Mouse (Mus musculus): ENCODE measurements around the gene Fuz. TPM values are rescaled to one million over a fixed set of nuclear protein-coding genes. Genes with fewer than 3 reads are reported as not detected.
"Not testable (repeated sequence)": the region's sequence is repeated elsewhere in the genome, so short reads cannot be mapped to it uniquely, and the experiment has no call there.

Gene Fuz
- total and polyA plus RNA-seq, 2 experiments from 2014 or later, result 16.6 to 22.3 TPM

DNA sequence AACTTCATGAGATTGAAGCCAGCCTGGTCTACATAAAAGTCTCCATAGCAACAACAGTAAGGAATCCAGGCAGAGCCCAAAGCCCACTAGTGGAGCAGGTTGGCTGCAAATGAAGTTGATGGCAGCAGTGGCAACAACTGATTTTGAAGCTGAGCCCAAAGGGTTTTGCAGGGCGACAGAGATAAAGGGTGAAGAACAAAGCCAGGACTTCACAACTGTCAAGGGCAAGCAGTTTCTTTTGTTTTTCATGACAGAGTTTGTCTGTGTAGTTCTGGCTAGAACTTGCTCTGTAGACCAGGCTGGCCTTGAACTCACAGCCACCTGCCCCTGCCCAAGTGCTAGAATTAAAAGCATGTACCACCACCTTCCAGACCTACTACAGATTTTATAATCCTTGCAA, 24.7 kb upstream of the Fuz start:
- Histone ChIP-seq H3K27me3 (ENCODE audit: insufficient read depth, low read length) (no peaks in the 10 kb centered on the region), H3K27ac (ENCODE audit: low read depth, low read length) (no peak overlapping the region), H3K4me2 (ENCODE audit: low read depth) (no peak overlapping the region), H3K9me3 (ENCODE audit: low read length) (no peaks in the 10 kb centered on the region), H3K9ac (no peak overlapping the region), H3K4me3 (ENCODE audit: low read depth, low read length) (no peak overlapping the region), H3K36me3 (ENCODE audit: insufficient read depth) (peaks cover 7% of the 10 kb centered on the region), H3K4me1 (ENCODE audit: insufficient read depth) (peaks cover 18% of the 10 kb centered on the region)
- ATAC-seq (no peak), DNase-seq (no peak)
- no peak for TF ChIP-seq CTCF (IDR thresholded peaks at IDR 0.05; ENCODE audit: low read depth)
- 11% methylated on average over 1 of the region's 1 CpGs for WGBS

DNA sequence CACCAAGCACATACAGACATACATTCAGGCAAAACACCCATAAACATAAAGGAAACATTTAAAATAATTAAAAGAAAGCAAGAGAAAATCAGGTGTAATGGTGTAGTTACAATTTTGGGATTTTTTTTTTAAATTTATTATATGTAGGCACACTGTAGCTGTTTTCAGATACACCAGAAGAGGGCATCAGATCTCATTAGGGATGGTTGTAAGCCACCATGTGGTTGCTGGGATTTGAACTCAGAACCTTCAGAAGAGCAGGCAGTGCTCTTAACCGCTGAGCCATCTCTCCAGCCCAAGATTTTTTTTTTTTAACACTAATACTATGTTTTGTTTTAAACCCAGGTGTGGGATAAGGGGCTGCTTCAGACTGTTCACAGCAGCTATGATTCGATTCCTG, 24.1 kb upstream of the Fuz start:
- not testable (repeated sequence) for H3K9me3 ChIP-seq (ENCODE audit: low read length); H3K27ac ChIP-seq (ENCODE audit: low read depth, low read length); H3K4me2 ChIP-seq (ENCODE audit: low read depth); H3K4me3 ChIP-seq (ENCODE audit: low read depth, low read length); H3K9ac ChIP-seq; H3K27me3 ChIP-seq (ENCODE audit: insufficient read depth, low read length); ATAC-seq; DNase-seq
- TF ChIP-seq CTCF (IDR thresholded peaks at IDR 0.05; ENCODE audit: low read depth), result 0 out of 2 replicates have a peak, but pooled peaks have one; percentile 16
- peaks cover 18% of the 10 kb centered on the region for H3K4me1 ChIP-seq (ENCODE audit: insufficient read depth)
- peaks cover 12% of the 10 kb centered on the region for H3K36me3 ChIP-seq (ENCODE audit: insufficient read depth)
- 96% methylated on average over 2 of the region's 2 CpGs for WGBS

DNA sequence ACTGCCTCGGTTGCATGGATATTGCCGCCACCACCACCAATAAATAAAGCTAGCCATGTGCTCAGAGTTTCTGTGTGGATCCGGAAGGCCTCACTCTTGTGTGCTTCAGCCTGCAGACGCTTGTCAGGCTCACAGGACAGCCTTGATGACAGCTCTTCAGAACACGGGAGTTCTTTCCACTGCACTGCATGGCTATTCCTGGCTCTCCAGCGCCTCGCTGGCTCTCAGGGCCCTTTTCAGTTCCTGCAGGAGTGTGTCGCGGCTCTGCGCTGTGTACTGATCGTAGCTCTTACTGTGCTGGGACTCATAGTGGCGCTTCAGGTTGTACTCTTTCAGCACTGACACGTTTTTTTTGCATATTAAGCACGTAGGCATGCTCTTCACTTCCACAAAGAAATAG, 18.0 kb upstream of the Fuz start:
- 81% methylated on average over 14 of the region's 14 CpGs for whole genome bisulfite sequencing

DNA sequence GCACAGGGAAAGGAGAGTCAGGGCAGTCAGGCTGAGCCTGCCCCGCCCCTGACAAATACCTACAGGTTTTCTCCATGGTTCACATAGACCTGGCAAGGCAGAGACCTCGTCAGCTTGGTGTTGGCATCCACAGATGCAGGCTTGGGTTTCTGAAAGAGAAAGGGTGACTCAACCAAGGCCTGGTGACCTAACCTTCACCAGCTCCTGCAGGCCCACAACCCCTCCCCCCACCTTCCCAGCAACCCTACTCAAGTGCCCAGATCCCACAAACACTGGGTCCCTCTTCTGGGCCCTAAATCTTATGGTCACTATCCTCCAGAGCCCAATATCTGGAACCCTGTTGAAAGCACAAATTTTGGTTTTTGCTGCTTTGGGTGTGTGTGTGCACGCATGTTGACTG, 12.8 kb upstream of the Fuz start:
- no peak for TF ChIP-seq CTCF (IDR thresholded peaks at IDR 0.05; ENCODE audit: low read depth)
- ATAC-seq (no peak), DNase-seq (no peak)
- H3K4me3 ChIP-seq (ENCODE audit: low read depth, low read length), result no peak overlapping the region
- peaks cover 86% of the 10 kb centered on the region for H3K36me3 ChIP-seq (ENCODE audit: insufficient read depth)
- no peak overlapping the region for H3K9ac ChIP-seq
- H3K27ac ChIP-seq (ENCODE audit: low read depth, low read length), result no peak overlapping the region
- H3K4me2 ChIP-seq (ENCODE audit: low read depth), result no peak overlapping the region
- H3K4me1 ChIP-seq (ENCODE audit: insufficient read depth), result no peaks in the 10 kb centered on the region
- WGBS, result 96% methylated on average over 3 of the region's 3 CpGs
- no peaks in the 10 kb centered on the region for H3K27me3 ChIP-seq (ENCODE audit: insufficient read depth, low read length)
- H3K9me3 ChIP-seq (ENCODE audit: low read length), result no peaks in the 10 kb centered on the region

More for the DNA sequence above, 18.0 kb upstream of the Fuz start:
- no peak overlapping the region for H3K27ac ChIP-seq (ENCODE audit: low read depth, low read length)
- no peak for ATAC-seq
- H3K36me3 ChIP-seq (ENCODE audit: insufficient read depth), result peaks cover 70% of the 10 kb centered on the region
- H3K9me3 ChIP-seq (ENCODE audit: low read length), result no peaks in the 10 kb centered on the region
- H3K4me1 ChIP-seq (ENCODE audit: insufficient read depth), result no peaks in the 10 kb centered on the region
- DNase-seq, result no peak
- H3K4me2 ChIP-seq (ENCODE audit: low read depth), result no peak overlapping the region
- H3K4me3 ChIP-seq (ENCODE audit: low read depth, low read length), result no peak overlapping the region
- H3K9ac ChIP-seq, result no peak overlapping the region
- no peaks in the 10 kb centered on the region for H3K27me3 ChIP-seq (ENCODE audit: insufficient read depth, low read length)
- TF ChIP-seq CTCF (IDR thresholded peaks at IDR 0.05; ENCODE audit: low read depth), result no peak

DNA sequence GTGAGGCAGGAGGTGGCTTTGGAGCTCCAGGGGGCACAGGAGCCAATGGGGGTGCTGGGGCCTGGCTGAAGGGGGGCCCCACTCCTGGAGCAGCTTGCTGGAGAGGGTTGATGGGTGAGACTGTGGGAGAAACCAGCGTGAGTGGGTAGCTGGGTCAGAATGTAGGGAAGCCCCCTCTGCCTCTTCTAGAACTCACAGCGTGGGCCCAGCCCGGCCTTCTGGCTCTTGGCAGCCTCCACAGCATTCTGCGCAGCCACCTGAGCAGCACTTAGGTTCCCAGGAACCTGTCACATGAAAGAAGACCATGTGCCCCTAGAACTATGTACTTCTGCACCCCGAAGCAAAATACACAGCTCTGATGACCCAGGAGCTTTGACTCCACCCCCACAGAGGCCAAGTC, 11.2 kb upstream of the Fuz start:
- WGBS, result 98% methylated on average over 5 of the region's 5 CpGs
- Histone ChIP-seq H3K4me2 (ENCODE audit: low read depth) (no peak overlapping the region), H3K36me3 (ENCODE audit: insufficient read depth) (peaks cover 78% of the 10 kb centered on the region), H3K27me3 (ENCODE audit: insufficient read depth, low read length) (no peaks in the 10 kb centered on the region), H3K4me3 (ENCODE audit: low read depth, low read length) (no peak overlapping the region), H3K9me3 (ENCODE audit: low read length) (no peaks in the 10 kb centered on the region), H3K4me1 (ENCODE audit: insufficient read depth) (no peaks in the 10 kb centered on the region), H3K9ac (no peak overlapping the region), H3K27ac (ENCODE audit: low read depth, low read length) (no peak overlapping the region)
- TF ChIP-seq CTCF (IDR thresholded peaks at IDR 0.05; ENCODE audit: low read depth), result no peak
- DNase-seq (no peak), ATAC-seq (no peak)

DNA sequence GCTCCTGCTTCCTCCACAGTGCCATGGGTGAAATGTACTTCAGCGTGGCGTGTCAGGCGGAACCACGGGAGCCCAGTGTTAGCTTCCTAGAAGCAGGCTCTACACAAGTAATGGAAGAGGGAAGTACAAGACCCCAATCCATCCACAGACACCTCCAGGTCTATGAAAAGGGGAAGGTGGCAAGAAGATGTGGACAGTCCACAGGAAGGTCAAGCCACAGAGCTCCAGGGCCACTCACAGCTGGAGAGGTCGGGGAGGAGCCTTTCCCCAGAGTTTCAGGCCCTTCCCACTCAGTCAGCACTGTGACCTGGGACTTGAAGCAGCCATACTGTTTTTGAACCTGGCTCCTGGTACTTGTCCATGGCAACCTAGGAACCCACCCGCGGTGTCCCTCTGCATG, 8.9 kb upstream of the Fuz start:
- Histone ChIP-seq H3K36me3 (ENCODE audit: insufficient read depth) (peaks cover 54% of the 10 kb centered on the region), H3K4me3 (ENCODE audit: low read depth, low read length) (no peak overlapping the region), H3K9ac (no peak overlapping the region), H3K4me1 (ENCODE audit: insufficient read depth) (peaks cover 9% of the 10 kb centered on the region; the same call in 1 of the 2 replicates), H3K27me3 (ENCODE audit: insufficient read depth, low read length) (no peaks in the 10 kb centered on the region), H3K27ac (ENCODE audit: low read depth, low read length) (no peak overlapping the region), H3K4me2 (ENCODE audit: low read depth) (no peak overlapping the region), H3K9me3 (ENCODE audit: low read length) (no peaks in the 10 kb centered on the region)
- TF ChIP-seq CTCF (IDR thresholded peaks at IDR 0.05; ENCODE audit: low read depth), result no peak
- no peak for ATAC-seq
- DNase-seq, result no peak
- WGBS, result 89% methylated on average over 7 of the region's 7 CpGs

DNA sequence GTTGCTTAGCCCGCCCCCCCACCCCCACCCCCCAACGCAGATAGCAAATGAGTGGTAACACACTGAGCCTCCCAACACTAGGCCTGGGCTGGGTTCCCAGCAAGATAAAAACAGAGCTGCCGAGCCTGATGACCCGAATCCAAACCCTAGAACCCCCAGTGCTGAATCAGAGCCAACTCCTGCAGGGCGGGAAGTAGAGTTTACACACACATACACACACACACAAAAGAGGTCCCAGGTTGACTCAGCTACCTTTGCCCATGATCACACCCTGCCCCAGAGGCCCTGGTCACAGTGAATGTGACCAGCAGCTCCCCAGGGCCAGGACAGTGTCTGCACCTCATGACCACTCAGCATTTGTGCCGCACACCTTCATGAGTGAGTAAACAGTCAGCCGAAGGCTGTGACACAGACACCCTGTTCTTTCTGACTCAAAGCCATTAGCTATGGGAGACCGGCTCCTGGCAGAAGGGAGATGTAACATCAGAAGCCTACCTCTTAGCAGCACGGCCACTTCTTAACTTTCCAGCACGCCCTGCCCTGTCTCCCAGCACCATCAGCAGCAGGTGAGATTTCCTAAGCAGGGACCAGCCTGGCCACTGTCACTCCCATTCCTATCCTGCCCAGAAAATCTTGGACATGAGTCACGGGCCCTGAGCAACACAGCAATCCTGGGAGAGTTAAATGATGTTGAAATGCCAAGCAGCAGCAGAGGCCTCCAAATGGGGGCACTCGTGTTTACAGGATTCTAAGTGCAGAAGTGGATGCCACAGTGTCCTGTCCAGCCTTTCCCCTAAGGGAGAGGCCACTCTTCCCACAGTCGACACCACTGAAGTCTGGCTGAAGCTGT, 7.4 kb upstream of the Fuz start:
- TF ChIP-seq CTCF (IDR thresholded peaks at IDR 0.05; ENCODE audit: low read depth), result no peak
- Histone ChIP-seq H3K27ac (ENCODE audit: low read depth, low read length) (no peak overlapping the region), H3K27me3 (ENCODE audit: insufficient read depth, low read length) (no peaks in the 10 kb centered on the region), H3K36me3 (ENCODE audit: insufficient read depth) (peaks cover 41% of the 10 kb centered on the region), H3K4me2 (ENCODE audit: low read depth) (no peak overlapping the region), H3K4me1 (ENCODE audit: insufficient read depth) (peaks cover 14% of the 10 kb centered on the region; the same call in 1 of the 2 replicates), H3K9ac (no peak overlapping the region), H3K9me3 (ENCODE audit: low read length) (no peaks in the 10 kb centered on the region), H3K4me3 (ENCODE audit: low read depth, low read length) (no peak overlapping the region)
- no peak for ATAC-seq
- 81% methylated on average over 13 of the region's 13 CpGs for WGBS
- DNase-seq, result no peak
